Mouse (Mus musculus) stomach, embryonic 16.5 days (tissue): ENCODE data around the gene Sec16a. TPM values are rescaled to one million over a fixed set of nuclear protein-coding genes. Genes with fewer than 3 reads are reported as not detected.

ENCODE experiments used
- ATAC-seq: fragments of 200-750 bp; cut with Nextera tagmentation; 2 replicates; pipeline ENCODE4 v1.8.0; 2017; ENCODE audit warnings: moderate number of reproducible peaks, moderate TSS enrichment; ENCODE audit not compliant: insufficient read depth, low FRiP score
- H3K27ac ChIP-seq: fragments of 300-500 bp; sonication (generic); 2 replicates; pipeline ENCODE4 v1.5.1; 2014; ENCODE audit warnings: low read length
- H3K27me3 ChIP-seq: fragments of 300-500 bp; sonication (generic); 2 replicates; pipeline ENCODE4 v1.6.1; 2014; ENCODE audit warnings: low read length, control low read depth, mixed read lengths; ENCODE audit not compliant: control insufficient read depth, insufficient read depth
- H3K36me3 ChIP-seq: fragments of 300-500 bp; sonication (generic); 2 replicates; pipeline ENCODE4 v1.6.1; 2014; ENCODE audit warnings: low read length; ENCODE audit not compliant: control insufficient read depth, insufficient read depth
- H3K4me1 ChIP-seq: fragments of 300-500 bp; sonication (generic); 2 replicates; pipeline ENCODE4 v1.6.1; 2014; ENCODE audit warnings: low read length, control low read depth, mixed read lengths; ENCODE audit not compliant: control insufficient read depth, insufficient read depth
- H3K4me2 ChIP-seq: fragments of 300-500 bp; sonication (generic); 2 replicates; pipeline ENCODE4 v1.6.1; 2014; ENCODE audit warnings: low read depth, low read length, mixed read lengths
- H3K4me3 ChIP-seq: fragments of 300-500 bp; sonication (generic); replicated peaks from 2 replicates; pipeline ENCODE4 v1.5.1; 2014; ENCODE audit warnings: mild to moderate bottlenecking, low read length
- H3K9ac ChIP-seq: fragments of 300-500 bp; sonication (generic); 2 replicates; pipeline ENCODE4 v1.6.1; 2014; ENCODE audit warnings: low read length
- H3K9me3 ChIP-seq: fragments of 300-500 bp; sonication (generic); replicated peaks from 2 replicates; pipeline ENCODE4 v1.6.1; 2016; ENCODE audit warnings: low read length, control low read depth; ENCODE audit not compliant: control insufficient read depth
- WGBS: fragments of 180-500 bp; shearing (Covaris S2); extraction: QIAGEN DNeasy Blood & Tissue Kit; methylation state at CpG from one replicate; pipeline ENCODE4 v1.1.7; 2014; 5-methylcytosine and 5-hydroxymethylcytosine counted together
- polyA plus RNA-seq: library from polyadenylated mRNA; unstranded; fragments of >200 nt; fragmentation: Nextera tagmentation; extraction: Ambion mirVana; gene quantifications from 2 replicates; pipeline ENCODE4 v1.2.1, GENCODE M21; 2015

Sec16a gene
- polyA plus RNA-seq, 1 experiment from 2014 or later: 28.2 TPM

GRCm38 (mm10) chr2:26434791-26435572, 10.0 kb downstream of the Sec16a start:
- no peak overlapping the region for H3K4me3 ChIP-seq

GRCm38 (mm10) chr2:26429851-26430250, 15.2 kb downstream of the Sec16a start:
- ATAC-seq: no peak
- Histone ChIP-seq H3K36me3 (peaks cover 45% of the 10 kb centered on the region), H3K4me1 (no peaks in the 10 kb centered on the region), H3K27me3 (no peaks in the 10 kb centered on the region), H3K27ac (no peak overlapping the region), H3K4me3 (no peak overlapping the region), H3K4me2 (no peak overlapping the region), H3K9ac (no peak overlapping the region), H3K9me3 (no peaks in the 10 kb centered on the region)
- 93% methylated on average over 5 of the region's 5 CpGs for WGBS

More at GRCm38 (mm10) chr2:26434791-26435572, 10.0 kb downstream of the Sec16a start:
- H3K9ac ChIP-seq: no peak overlapping the region
- H3K36me3 ChIP-seq: peaks cover 28% of the 10 kb centered on the region
- H3K4me1 ChIP-seq: peaks cover 19% of the 10 kb centered on the region
- no peak for ATAC-seq
- H3K9me3 ChIP-seq: no peaks in the 10 kb centered on the region
- WGBS: 89% methylated on average over 7 of the region's 7 CpGs
- H3K27me3 ChIP-seq: no peaks in the 10 kb centered on the region
- no peak overlapping the region for H3K4me2 ChIP-seq
- no peak overlapping the region for H3K27ac ChIP-seq

- Histone ChIP-seq H3K27ac (no peak overlapping the region), H3K4me1 (no peaks in the 10 kb centered on the region), H3K4me2 (no peak overlapping the region), H3K27me3 (no peaks in the 10 kb centered on the region), H3K36me3 (peaks cover 49% of the 10 kb centered on the region), H3K9me3 (no peaks in the 10 kb centered on the region), H3K9ac (no peak overlapping the region), H3K4me3 (no peak overlapping the region)
- 92% methylated on average over 2 of the region's 2 CpGs for WGBS
- ATAC-seq: no peak
Observed at GRCm38 (mm10) chr2:26424541-26424940, 20.5 kb downstream of the Sec16a start.

- Histone ChIP-seq H3K27ac (no peak overlapping the region), H3K9me3 (no peaks in the 10 kb centered on the region), H3K27me3 (no peaks in the 10 kb centered on the region), H3K9ac (no peak overlapping the region), H3K4me2 (no peak overlapping the region), H3K36me3 (peaks cover 42% of the 10 kb centered on the region), H3K4me1 (no peaks in the 10 kb centered on the region), H3K4me3 (no peak overlapping the region)
- 84% methylated on average over 1 of the region's 1 CpGs for WGBS
- ATAC-seq: no peak
Observed at GRCm38 (mm10) chr2:26423086-26423485, 21.9 kb downstream of the Sec16a start.

- Histone ChIP-seq H3K36me3 (peaks cover 42% of the 10 kb centered on the region), H3K27ac (no peak overlapping the region), H3K4me1 (no peaks in the 10 kb centered on the region), H3K9ac (no peak overlapping the region), H3K4me3 (no peak overlapping the region), H3K27me3 (no peaks in the 10 kb centered on the region), H3K9me3 (no peaks in the 10 kb centered on the region), H3K4me2 (no peak overlapping the region)
- 94% methylated on average over 2 of the region's 2 CpGs for WGBS
- no peak for ATAC-seq
Observed at GRCm38 (mm10) chr2:26421969-26422368, 23.0 kb downstream of the Sec16a start.

GRCm38 (mm10) chr2:26418120-26418519, 26.9 kb downstream of the Sec16a start:
- no peak overlapping the region for H3K27ac ChIP-seq
- no peak overlapping the region for H3K4me2 ChIP-seq
- 95% methylated on average over 1 of the region's 1 CpGs for WGBS
- H3K9ac ChIP-seq: no peak overlapping the region
- no peak for ATAC-seq
- H3K36me3 ChIP-seq: peaks cover 24% of the 10 kb centered on the region
- no peak overlapping the region for H3K4me3 ChIP-seq
- H3K4me1 ChIP-seq: no peaks in the 10 kb centered on the region
- no peaks in the 10 kb centered on the region for H3K27me3 ChIP-seq
- no peaks in the 10 kb centered on the region for H3K9me3 ChIP-seq

GRCm38 (mm10) chr2:26417066-26417465, 27.9 kb downstream of the Sec16a start:
- Histone ChIP-seq H3K4me3 (no peak overlapping the region), H3K9me3 (no peaks in the 10 kb centered on the region), H3K27me3 (no peaks in the 10 kb centered on the region), H3K36me3 (peaks cover 23% of the 10 kb centered on the region), H3K4me1 (no peaks in the 10 kb centered on the region), H3K27ac (no peak overlapping the region), H3K9ac (no peak overlapping the region), H3K4me2 (no peak overlapping the region)
- no peak for ATAC-seq

- WGBS: 65% methylated on average over 4 of the region's 5 CpGs
- Histone ChIP-seq H3K27me3 (no peaks in the 10 kb centered on the region), H3K27ac (no peak overlapping the region), H3K36me3 (peaks cover 5% of the 10 kb centered on the region; the same call in 1 of the 2 replicates), H3K4me3 (no peak overlapping the region), H3K4me2 (no peak overlapping the region), H3K9ac (no peak overlapping the region), H3K4me1 (peaks cover 21% of the 10 kb centered on the region), H3K9me3 (no peaks in the 10 kb centered on the region)
- ATAC-seq: no peak
Observed at GRCm38 (mm10) chr2:26410931-26411411, 34.0 kb downstream of the Sec16a start.

- Histone ChIP-seq H3K27me3 (no peaks in the 10 kb centered on the region), H3K4me3 (no peak overlapping the region), H3K36me3 (peaks cover under 1% of the 10 kb centered on the region; the same call in 1 of the 2 replicates), H3K9me3 (no peaks in the 10 kb centered on the region), H3K4me2 (no peak overlapping the region), H3K27ac (no peak overlapping the region), H3K9ac (no peak overlapping the region), H3K4me1 (peaks cover 21% of the 10 kb centered on the region)
- WGBS: 69% methylated on average over 5 of the region's 5 CpGs
- ATAC-seq: no peak
Observed at GRCm38 (mm10) chr2:26410091-26410490, 34.9 kb downstream of the Sec16a start.
